Mouse (Mus musculus) kidney, adult 2 months (tissue): ENCODE results near the gene Mrps12.

Source experiments
- CTCF ChIP-seq: fragments of 200-500 bp; conservative IDR thresholded peaks from 2 replicates; pipeline ENCODE4 v1.5.1; 2011; ENCODE audit warnings: low read depth, mild to moderate bottlenecking, control low read depth, low read length, moderate library complexity, mixed read lengths; ENCODE audit not compliant: insufficient read depth, insufficient read length
- POLR2A ChIP-seq: fragments of 200-500 bp; IDR thresholded peaks from one replicate; pipeline ENCODE4 v1.6.1; 2011; ENCODE audit warnings: low read depth, low read length, control low read depth

- TF ChIP-seq CTCF (no peak), POLR2A (no peak)
Measured at GRCm38 (mm10) chr7:28787884-28788283, 46.3 kb upstream of the Mrps12 start.
